Mouse (Mus musculus): Measurements from ENCODE around the gene Fam129c. TPM values are rescaled to one million over a fixed set of nuclear protein-coding genes. Genes with fewer than 3 reads are reported as not detected.

Gene Fam129c
- total and polyA plus RNA-seq, 2 experiments from 2014 or later: 3.3 to 6.0 TPM

DNA sequence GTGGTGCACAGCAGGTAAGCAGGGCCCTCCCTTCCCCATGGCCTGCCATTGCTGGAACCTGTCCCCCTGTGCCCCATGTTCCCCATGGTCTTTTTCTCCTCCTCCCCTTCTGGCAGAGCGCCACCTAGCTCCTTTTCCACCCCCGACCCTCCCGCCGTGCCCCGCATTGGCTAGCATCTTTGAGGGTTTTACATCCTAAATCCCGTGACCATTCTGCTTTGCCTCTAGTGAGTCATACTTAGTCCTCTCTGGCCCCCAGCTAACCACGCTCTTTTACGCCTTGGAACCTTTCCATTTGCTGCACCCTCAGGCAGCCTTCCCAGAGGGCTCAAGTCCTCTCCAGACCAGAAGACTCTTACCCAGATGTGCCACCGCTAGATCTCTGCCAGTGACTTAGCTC is 17.2 kb upstream of the Fam129c start:
- Histone ChIP-seq H3K27me3 (ENCODE audit: insufficient read depth, low read length) (no peaks in the 10 kb centered on the region), H3K4me2 (ENCODE audit: low read depth, low read length) (no peak overlapping the region), H3K9ac (replicated peaks; ENCODE audit: low read length) (no peak overlapping the region), H3K4me1 (ENCODE audit: insufficient read depth, low read length) (no peaks in the 10 kb centered on the region; the same call in 1 of the 2 replicates), H3K27ac (no peak overlapping the region), H3K4me3 (ENCODE audit: low read length) (no peak overlapping the region), H3K36me3 (ENCODE audit: insufficient read depth, low read length) (peaks cover 23% of the 10 kb centered on the region), H3K9me3 (ENCODE audit: low read length) (no peaks in the 10 kb centered on the region)
- TF ChIP-seq CTCF (IDR thresholded peaks at IDR 0.05; ENCODE audit: low read depth): no peak
- WGBS: 30% methylated on average over 9 of the region's 9 CpGs
- ATAC-seq: 0 out of 2 replicates have a peak, but pooled peaks have one; percentile 10
- peak; percentile 52 for DNase-seq (ENCODE audit: low spot score)

GRCm38 (mm10) chr8:71586891-71587290 is 10.6 kb upstream of the Fam129c start:
- TF ChIP-seq CTCF (IDR thresholded peaks at IDR 0.05; ENCODE audit: low read depth): peak; percentile 78
- Histone ChIP-seq H3K9me3 (ENCODE audit: low read length) (no peaks in the 10 kb centered on the region), H3K27ac (no peak overlapping the region), H3K4me1 (ENCODE audit: insufficient read depth, low read length) (no peaks in the 10 kb centered on the region; the same call in 1 of the 2 replicates), H3K36me3 (ENCODE audit: insufficient read depth, low read length) (peaks cover 32% of the 10 kb centered on the region), H3K9ac (replicated peaks; ENCODE audit: low read length) (no peak overlapping the region), H3K4me2 (ENCODE audit: low read depth, low read length) (no peak overlapping the region), H3K27me3 (ENCODE audit: insufficient read depth, low read length) (no peaks in the 10 kb centered on the region), H3K4me3 (ENCODE audit: low read length) (no peak overlapping the region)
- ATAC-seq: peak; percentile 24; the same call in 1 of the 2 replicates
- WGBS: 65% methylated on average over 2 of the region's 2 CpGs
- DNase-seq (ENCODE audit: low spot score): peak; percentile 72

GRCm38 (mm10) chr8:71588762-71589161 is 8.7 kb upstream of the Fam129c start:
- H3K27me3 ChIP-seq (ENCODE audit: insufficient read depth, low read length): no peaks in the 10 kb centered on the region
- no peak overlapping the region for H3K4me2 ChIP-seq (ENCODE audit: low read depth, low read length)
- WGBS: 69% methylated on average over 3 of the region's 3 CpGs
- no peak overlapping the region for H3K4me3 ChIP-seq (ENCODE audit: low read length)
- H3K27ac ChIP-seq: no peak overlapping the region
- peaks cover 7% of the 10 kb centered on the region for H3K4me1 ChIP-seq (ENCODE audit: insufficient read depth, low read length)
- DNase-seq (ENCODE audit: low spot score): no peak
- H3K9ac ChIP-seq (replicated peaks; ENCODE audit: low read length): no peak overlapping the region
- TF ChIP-seq CTCF (IDR thresholded peaks at IDR 0.05; ENCODE audit: low read depth): no peak
- H3K36me3 ChIP-seq (ENCODE audit: insufficient read depth, low read length): peaks cover 25% of the 10 kb centered on the region
- no peak for ATAC-seq
- no peaks in the 10 kb centered on the region for H3K9me3 ChIP-seq (ENCODE audit: low read length)

DNA sequence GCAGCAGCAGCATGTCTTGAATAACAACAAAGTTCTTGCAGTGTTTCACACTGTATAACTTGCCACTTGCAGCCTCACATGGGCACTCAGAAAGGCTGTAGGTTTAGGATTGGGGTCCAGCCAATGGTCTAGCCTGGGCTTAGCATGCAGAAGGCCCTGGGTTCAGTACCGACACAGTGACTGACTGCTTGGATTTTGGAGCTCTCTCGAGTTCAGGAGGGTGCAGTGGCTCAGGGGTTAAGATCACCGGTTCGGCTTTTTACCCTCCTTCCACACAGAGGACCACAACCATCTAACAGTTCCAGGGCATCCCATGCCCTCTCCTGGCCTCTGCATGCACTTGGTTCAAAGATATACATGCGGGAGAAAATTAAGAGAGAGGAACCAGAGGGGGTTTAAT is 6.4 kb upstream of the Fam129c start:
- Histone ChIP-seq H3K27me3 (ENCODE audit: insufficient read depth, low read length) (no peaks in the 10 kb centered on the region), H3K4me1 (ENCODE audit: insufficient read depth, low read length) (peaks cover 8% of the 10 kb centered on the region), H3K4me3 (ENCODE audit: low read length) (peak overlapping the region; percentile 71), H3K9ac (replicated peaks; ENCODE audit: low read length) (peak overlapping the region; percentile 84), H3K4me2 (ENCODE audit: low read depth, low read length) (peak overlapping the region; percentile 84), H3K27ac (peak overlapping the region; percentile 98), H3K36me3 (ENCODE audit: insufficient read depth, low read length) (peaks cover 3% of the 10 kb centered on the region; the same call in 1 of the 2 replicates), H3K9me3 (ENCODE audit: low read length) (no peaks in the 10 kb centered on the region)
- WGBS: 29% methylated on average over 5 of the region's 5 CpGs
- no peak for DNase-seq (ENCODE audit: low spot score)
- ATAC-seq: no peak
- TF ChIP-seq CTCF (IDR thresholded peaks at IDR 0.05; ENCODE audit: low read depth): no peak

- Histone ChIP-seq H3K4me2 (ENCODE audit: low read depth, low read length) (peak within 1 kb of the TSS; percentile 84), H3K27me3 (ENCODE audit: insufficient read depth, low read length) (no peaks in the 10 kb centered on the region), H3K36me3 (ENCODE audit: insufficient read depth, low read length) (no peaks in the 10 kb centered on the region), H3K27ac (peak within 1 kb of the TSS; percentile 98), H3K4me1 (ENCODE audit: insufficient read depth, low read length) (peaks cover 11% of the 10 kb centered on the region), H3K9ac (replicated peaks; ENCODE audit: low read length) (peak within 1 kb of the TSS; percentile 84), H3K4me3 (ENCODE audit: low read length) (peak within 1 kb of the TSS; percentile 71), H3K9me3 (ENCODE audit: low read length) (no peaks in the 10 kb centered on the region)
- under 1% methylated on average over 71 of the region's 71 CpGs for WGBS
- no peak for TF ChIP-seq CTCF (IDR thresholded peaks at IDR 0.05; ENCODE audit: low read depth)
- ATAC-seq (peak; percentile 83), DNase-seq (ENCODE audit: low spot score) (peak; percentile 98)
Measured at GRCm38 (mm10) chr8:71591471-71592373, 5.7 kb upstream of the Fam129c start, which contains the start of gene Pgls. Gene Pgls, plus strand, starts transcription at chr8:71592176.

DNA sequence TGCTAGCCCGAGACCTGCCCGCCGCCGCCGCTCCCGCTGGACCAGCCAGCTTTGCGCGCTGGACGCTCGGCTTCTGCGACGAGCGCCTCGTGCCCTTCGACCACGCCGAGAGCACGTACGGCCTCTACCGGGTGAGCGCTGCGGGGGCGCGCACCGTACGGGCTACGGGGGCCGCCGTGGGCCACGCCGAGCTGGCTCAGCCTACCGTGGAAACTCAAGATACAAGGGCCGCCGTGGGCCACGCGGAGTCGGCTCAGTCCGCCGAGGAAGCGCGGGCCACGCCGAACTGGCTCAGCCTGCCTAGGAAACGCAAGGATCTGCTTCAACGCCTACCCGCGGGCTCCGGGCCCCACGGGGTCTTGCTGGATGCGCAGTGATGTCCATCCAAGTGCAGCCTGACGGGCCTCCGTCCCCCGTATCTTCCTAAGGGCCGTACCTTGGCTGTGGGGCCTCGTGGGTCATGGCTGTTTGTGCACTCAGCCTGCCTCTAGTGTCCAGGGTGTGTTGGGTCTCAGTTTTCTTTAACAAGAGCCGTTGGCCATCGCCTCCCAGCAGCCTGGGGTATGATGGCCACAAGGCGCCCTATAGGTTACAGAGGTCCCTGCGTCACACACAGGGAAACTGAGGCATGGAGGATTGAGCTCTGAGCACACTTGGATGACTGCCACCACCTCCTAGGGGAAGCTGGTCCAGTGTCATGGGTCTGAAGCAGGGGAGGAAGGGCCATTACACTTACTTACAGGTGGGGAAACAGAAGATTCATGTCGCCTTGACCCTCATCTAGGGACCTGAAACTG is 4.9 kb upstream of the Fam129c start:
- TF ChIP-seq CTCF (IDR thresholded peaks at IDR 0.05; ENCODE audit: low read depth): peak; percentile 37; the same call in 1 of the 2 replicates
- H3K9ac ChIP-seq (replicated peaks; ENCODE audit: low read length): peak overlapping the region; percentile 84
- DNase-seq (ENCODE audit: low spot score) (peak; percentile 84), ATAC-seq (peak; percentile 74)
- H3K9me3 ChIP-seq (ENCODE audit: low read length): no peaks in the 10 kb centered on the region
- peaks cover 11% of the 10 kb centered on the region for H3K4me1 ChIP-seq (ENCODE audit: insufficient read depth, low read length)
- no peaks in the 10 kb centered on the region for H3K36me3 ChIP-seq (ENCODE audit: insufficient read depth, low read length)
- no peaks in the 10 kb centered on the region for H3K27me3 ChIP-seq (ENCODE audit: insufficient read depth, low read length)
- peak overlapping the region; percentile 84 for H3K4me2 ChIP-seq (ENCODE audit: low read depth, low read length)
- H3K4me3 ChIP-seq (ENCODE audit: low read length): peak overlapping the region; percentile 71
- peak overlapping the region; percentile 98 for H3K27ac ChIP-seq
- whole genome bisulfite sequencing: 5% methylated on average over 60 of the region's 60 CpGs
